Mouse (Mus musculus): ENCODE measurements around the gene Cux1. TPM values are rescaled to one million over a fixed set of nuclear protein-coding genes. Genes with fewer than 3 reads are reported as not detected.

Gene Cux1
- polyA plus RNA-seq, 1 experiment from 2014 or later, result 131 TPM

GRCm38 (mm10) chr5:136489450-136489849 is 77.8 kb downstream of the Cux1 start:
- Histone ChIP-seq H3K4me3 (ENCODE audit: inconsistent target) (no peak overlapping the region), H3K79me2 (ENCODE audit: inconsistent target) (peaks cover 99% of the 10 kb centered on the region)
- WGBS (ENCODE audit: missing documents), result 88% methylated on average over 5 of the region's 5 CpGs

GRCm38 (mm10) chr5:136488721-136489120 is 78.6 kb downstream of the Cux1 start:
- no CpG with 5 or more reads among the region's 3 CpGs for WGBS (ENCODE audit: missing documents)
- Histone ChIP-seq H3K4me3 (ENCODE audit: inconsistent target) (no peak overlapping the region), H3K27ac (no peak overlapping the region), H3K36me3 (ENCODE audit: inconsistent target) (0 out of 2 replicates have a peak, but pooled peaks cover 10% of the 10 kb centered on the region), H3K79me2 (ENCODE audit: inconsistent target) (peaks cover 92% of the 10 kb centered on the region)

More at GRCm38 (mm10) chr5:136489450-136489849, 77.8 kb downstream of the Cux1 start:
- Histone ChIP-seq H3K36me3 (ENCODE audit: inconsistent target) (0 out of 2 replicates have a peak, but pooled peaks cover 10% of the 10 kb centered on the region), H3K27ac (no peak overlapping the region)

- 0 out of 2 replicates have a peak, but pooled peaks cover 10% of the 10 kb centered on the region for H3K36me3 ChIP-seq (ENCODE audit: inconsistent target)
- no peak overlapping the region for H3K27ac ChIP-seq
- peaks cover 87% of the 10 kb centered on the region for H3K79me2 ChIP-seq (ENCODE audit: inconsistent target)
- WGBS (ENCODE audit: missing documents), result 60% methylated on average over 1 of the region's 1 CpGs
- H3K4me3 ChIP-seq (ENCODE audit: inconsistent target), result no peak overlapping the region
Observed at GRCm38 (mm10) chr5:136488223-136488622, 79.1 kb downstream of the Cux1 start.

DNA sequence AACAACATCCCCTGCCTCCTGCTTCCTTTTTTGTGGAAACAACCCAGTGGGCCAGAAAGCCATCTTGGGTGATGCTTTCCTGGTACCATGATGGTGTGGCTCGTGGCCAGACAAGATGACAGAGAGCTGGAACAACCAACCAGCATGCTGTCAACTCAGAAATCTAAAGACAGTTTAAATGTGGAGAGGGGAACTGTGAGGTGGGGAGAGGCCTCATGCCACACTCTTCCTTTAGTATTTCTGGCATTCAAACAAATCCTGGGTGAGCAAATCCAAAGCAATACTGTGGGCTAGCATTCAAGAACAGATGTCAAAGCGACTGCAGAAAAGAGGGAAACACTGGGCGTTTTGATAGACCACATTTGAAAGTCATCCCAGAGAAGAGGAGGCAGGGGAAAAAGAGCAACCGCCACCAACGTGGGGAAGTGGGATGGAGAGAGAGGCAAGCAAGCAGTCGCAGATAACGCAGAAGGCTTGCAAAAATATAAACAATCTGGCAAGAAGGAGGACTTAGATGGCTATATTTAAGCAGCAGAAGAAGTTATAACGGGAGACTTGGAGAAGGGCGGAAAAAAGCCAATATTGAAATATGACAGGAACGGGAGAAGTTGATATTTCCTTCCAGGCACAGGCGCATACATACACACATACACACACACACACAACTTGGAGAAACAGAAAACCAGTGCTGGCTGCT is 79.7 kb downstream of the Cux1 start:
- H3K27ac ChIP-seq, result no peak overlapping the region

GRCm38 (mm10) chr5:136486401-136486800 is 80.9 kb downstream of the Cux1 start:
- H3K79me2 ChIP-seq (ENCODE audit: inconsistent target), result peaks cover 77% of the 10 kb centered on the region
- 0 out of 2 replicates have a peak, but pooled peaks cover 10% of the 10 kb centered on the region for H3K36me3 ChIP-seq (ENCODE audit: inconsistent target)
- H3K27ac ChIP-seq, result no peak overlapping the region
- 93% methylated on average over 3 of the region's 3 CpGs for WGBS (ENCODE audit: missing documents)
- no peak overlapping the region for H3K4me3 ChIP-seq (ENCODE audit: inconsistent target)

More for the DNA sequence above, 79.7 kb downstream of the Cux1 start:
- 44% methylated on average over 11 of the region's 11 CpGs for WGBS (ENCODE audit: missing documents)
- Histone ChIP-seq H3K4me3 (ENCODE audit: inconsistent target) (no peak overlapping the region), H3K79me2 (ENCODE audit: inconsistent target) (peaks cover 81% of the 10 kb centered on the region), H3K36me3 (ENCODE audit: inconsistent target) (0 out of 2 replicates have a peak, but pooled peaks cover 10% of the 10 kb centered on the region)

- 0 out of 2 replicates have a peak, but pooled peaks cover 10% of the 10 kb centered on the region for H3K36me3 ChIP-seq (ENCODE audit: inconsistent target)
- H3K4me3 ChIP-seq (ENCODE audit: inconsistent target), result no peak overlapping the region
- peaks cover 73% of the 10 kb centered on the region for H3K79me2 ChIP-seq (ENCODE audit: inconsistent target)
- 93% methylated on average over 6 of the region's 6 CpGs for WGBS (ENCODE audit: missing documents)
- H3K27ac ChIP-seq, result no peak overlapping the region
Observed at GRCm38 (mm10) chr5:136485397-136485796, 81.9 kb downstream of the Cux1 start.

DNA sequence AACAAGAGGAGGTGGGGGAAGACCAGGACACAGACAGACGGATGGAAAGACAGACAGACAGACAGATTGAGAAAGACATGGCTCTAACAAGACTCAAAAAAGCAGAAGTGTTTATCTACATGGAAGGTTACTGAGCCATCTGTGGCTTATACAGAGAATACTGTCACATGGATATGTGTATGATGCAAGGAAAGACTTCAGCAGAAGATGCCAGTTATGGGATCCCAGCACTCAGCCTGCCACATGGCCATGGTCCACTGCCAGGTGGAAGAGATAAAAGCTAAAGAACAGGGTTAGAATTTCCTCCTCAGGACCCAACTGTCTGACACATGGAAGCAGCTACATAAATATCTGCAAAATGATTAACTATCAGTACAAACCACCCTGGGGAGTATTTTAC is 84.9 kb downstream of the Cux1 start:
- WGBS (ENCODE audit: missing documents), result 0% methylated on average over 1 of the region's 1 CpGs
- 0 out of 2 replicates have a peak, but pooled peaks cover 10% of the 10 kb centered on the region for H3K36me3 ChIP-seq (ENCODE audit: inconsistent target)
- H3K79me2 ChIP-seq (ENCODE audit: inconsistent target), result peaks cover 67% of the 10 kb centered on the region
- no peak overlapping the region for H3K4me3 ChIP-seq (ENCODE audit: inconsistent target)
- peak overlapping the region; percentile 68 for H3K27ac ChIP-seq

DNA sequence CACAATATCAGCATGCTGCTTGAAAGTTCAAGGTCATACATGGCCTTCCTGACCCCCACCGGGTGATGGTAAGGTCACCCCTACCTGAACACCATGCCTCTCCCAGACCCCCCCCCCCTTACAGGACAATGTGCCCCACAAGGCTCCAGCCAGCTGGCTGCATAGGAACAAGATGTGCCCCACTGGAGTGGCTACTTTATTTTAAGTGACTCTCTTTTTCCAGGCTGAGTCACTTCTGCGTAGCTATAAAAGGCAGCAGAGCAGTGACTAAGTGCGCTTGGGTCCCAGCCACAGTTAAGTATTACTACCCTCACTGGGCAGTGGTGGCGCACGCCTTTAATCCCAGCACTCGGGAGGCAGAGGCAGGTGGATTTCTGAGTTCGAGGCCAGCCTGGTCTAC is 86.7 kb downstream of the Cux1 start:
- H3K4me3 ChIP-seq (ENCODE audit: inconsistent target), result no peak overlapping the region
- H3K36me3 ChIP-seq (ENCODE audit: inconsistent target), result 0 out of 2 replicates have a peak, but pooled peaks cover 8% of the 10 kb centered on the region
- peak overlapping the region; percentile 68 for H3K27ac ChIP-seq
- peaks cover 67% of the 10 kb centered on the region for H3K79me2 ChIP-seq (ENCODE audit: inconsistent target)
- WGBS (ENCODE audit: missing documents), result 64% methylated on average over 7 of the region's 7 CpGs

- 0 out of 2 replicates have a peak, but pooled peaks cover under 1% of the 10 kb centered on the region for H3K36me3 ChIP-seq (ENCODE audit: inconsistent target)
- H3K79me2 ChIP-seq (ENCODE audit: inconsistent target), result peaks cover 66% of the 10 kb centered on the region
- no peak overlapping the region for H3K4me3 ChIP-seq (ENCODE audit: inconsistent target)
- 42% methylated on average over 4 of the region's 4 CpGs for WGBS (ENCODE audit: missing documents)
- peak overlapping the region; percentile 68 for H3K27ac ChIP-seq
Observed at GRCm38 (mm10) chr5:136479801-136480200, 87.5 kb downstream of the Cux1 start.

DNA sequence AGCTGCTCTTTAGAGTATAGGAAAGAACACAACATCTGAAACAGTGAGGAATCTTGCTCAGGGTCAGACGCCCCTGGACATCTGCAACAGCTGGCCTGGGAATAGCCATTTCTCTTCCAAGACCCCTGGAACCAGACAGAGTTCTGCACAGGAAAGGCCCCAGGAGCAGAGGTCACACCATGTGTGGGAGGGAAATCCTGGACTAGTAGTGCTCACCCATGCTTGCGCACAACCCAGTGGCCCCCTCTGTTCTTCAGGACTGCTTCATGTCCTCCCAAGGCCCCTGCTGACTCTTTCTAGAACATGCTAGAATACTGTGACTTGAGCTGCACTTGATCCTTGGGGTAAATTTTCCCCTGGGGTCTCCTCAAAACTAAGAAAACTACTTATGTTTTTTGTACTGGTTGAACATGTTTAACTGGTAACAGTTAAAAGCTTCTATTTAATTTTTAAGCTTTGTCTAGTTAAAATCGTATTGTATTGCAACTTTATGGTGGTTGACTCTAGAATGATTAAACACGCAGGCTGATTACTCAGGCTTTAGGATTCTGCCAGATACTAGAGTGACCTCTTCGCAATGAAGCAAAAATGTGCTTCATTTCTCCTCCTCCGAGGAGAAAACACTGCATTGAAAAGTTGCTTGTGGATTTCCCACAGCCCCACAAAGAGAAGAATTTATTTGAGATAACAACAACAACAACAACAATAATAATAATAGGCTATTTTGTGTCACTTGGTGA is 88.1 kb downstream of the Cux1 start:
- Histone ChIP-seq H3K4me3 (ENCODE audit: inconsistent target) (no peak overlapping the region), H3K27ac (peak overlapping the region; percentile 68), H3K36me3 (ENCODE audit: inconsistent target) (no peaks in the 10 kb centered on the region), H3K79me2 (ENCODE audit: inconsistent target) (peaks cover 67% of the 10 kb centered on the region)
- 97% methylated on average over 6 of the region's 6 CpGs for WGBS (ENCODE audit: missing documents)

DNA sequence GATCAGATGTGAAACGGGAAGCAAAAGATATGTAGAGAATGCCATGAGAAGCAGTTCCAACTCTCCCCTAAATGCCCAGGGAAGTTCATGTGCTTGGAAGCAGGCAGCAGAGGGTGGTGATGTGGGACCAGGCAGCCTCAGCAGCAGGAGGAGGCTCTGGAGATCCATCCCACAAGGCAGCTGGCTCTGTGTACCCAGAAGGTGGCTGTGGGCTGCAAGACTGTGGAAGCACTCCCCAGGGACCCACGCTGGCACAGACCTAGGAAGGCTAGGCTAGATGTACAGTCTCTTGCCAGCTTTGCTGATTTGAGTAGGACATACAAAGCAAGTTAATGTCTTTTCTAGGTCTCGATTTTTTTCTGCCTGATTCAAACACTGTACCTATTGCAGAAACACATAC is 91.0 kb downstream of the Cux1 start:
- 88% methylated on average over 3 of the region's 3 CpGs for WGBS (ENCODE audit: missing documents)
- H3K27ac ChIP-seq, result no peak overlapping the region
- no peak overlapping the region for H3K4me3 ChIP-seq (ENCODE audit: inconsistent target)
- H3K36me3 ChIP-seq (ENCODE audit: inconsistent target), result no peaks in the 10 kb centered on the region
- H3K79me2 ChIP-seq (ENCODE audit: inconsistent target), result peaks cover 84% of the 10 kb centered on the region

DNA sequence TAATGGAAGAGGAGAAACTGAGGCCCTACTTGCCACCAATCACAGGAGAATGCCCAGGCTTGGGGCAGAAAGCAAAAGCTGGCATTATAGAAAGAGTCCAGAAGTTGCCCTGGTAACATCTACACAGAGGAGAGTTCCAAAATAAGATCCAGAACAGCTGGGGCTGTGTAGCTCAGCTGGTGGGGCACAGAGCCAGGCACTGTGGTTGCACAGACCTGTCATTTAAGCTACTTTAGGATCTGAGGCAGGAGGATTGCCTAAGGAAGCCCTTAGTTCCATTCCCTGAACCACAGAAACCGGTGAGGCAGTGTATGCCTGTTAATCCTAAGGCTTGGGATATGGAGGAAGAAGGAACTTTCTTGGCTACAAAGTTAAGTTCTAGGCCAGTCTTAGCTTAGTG is 92.1 kb downstream of the Cux1 start:
- WGBS (ENCODE audit: missing documents), result 83% methylated on average over 1 of the region's 1 CpGs
- H3K4me3 ChIP-seq (ENCODE audit: inconsistent target), result no peak overlapping the region
- H3K36me3 ChIP-seq (ENCODE audit: inconsistent target), result no peaks in the 10 kb centered on the region
- H3K27ac ChIP-seq, result no peak overlapping the region
- H3K79me2 ChIP-seq (ENCODE audit: inconsistent target), result peaks cover 80% of the 10 kb centered on the region

GRCm38 (mm10) chr5:136474086-136474485 is 93.2 kb downstream of the Cux1 start:
- 100% methylated on average over 3 of the region's 3 CpGs for WGBS (ENCODE audit: missing documents)
- Histone ChIP-seq H3K79me2 (ENCODE audit: inconsistent target) (peaks cover 76% of the 10 kb centered on the region), H3K4me3 (ENCODE audit: inconsistent target) (no peak overlapping the region), H3K27ac (no peak overlapping the region), H3K36me3 (ENCODE audit: inconsistent target) (no peaks in the 10 kb centered on the region)

DNA sequence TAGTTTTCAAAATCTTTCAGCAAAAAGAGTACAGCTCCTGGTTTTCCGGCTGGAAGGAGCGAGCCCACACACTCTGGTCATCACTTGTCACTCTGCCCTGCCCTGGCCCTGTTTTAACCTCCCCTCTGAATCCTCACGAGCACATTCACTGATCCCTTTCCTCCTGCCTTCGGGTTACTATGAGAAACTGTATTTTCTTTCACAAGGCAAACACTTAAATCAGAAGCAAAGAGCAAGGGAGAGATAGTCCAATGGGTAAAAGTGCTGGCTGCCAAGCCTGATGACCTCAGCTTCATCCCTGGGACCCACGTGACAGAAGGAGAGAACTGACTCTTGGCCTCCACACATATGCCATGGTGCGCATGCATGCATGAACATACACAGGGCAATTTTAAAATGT is 94.0 kb downstream of the Cux1 start:
- WGBS (ENCODE audit: missing documents), result 94% methylated on average over 6 of the region's 6 CpGs
- Histone ChIP-seq H3K4me3 (ENCODE audit: inconsistent target) (no peak overlapping the region), H3K27ac (no peak overlapping the region), H3K36me3 (ENCODE audit: inconsistent target) (no peaks in the 10 kb centered on the region), H3K79me2 (ENCODE audit: inconsistent target) (peaks cover 76% of the 10 kb centered on the region)

DNA sequence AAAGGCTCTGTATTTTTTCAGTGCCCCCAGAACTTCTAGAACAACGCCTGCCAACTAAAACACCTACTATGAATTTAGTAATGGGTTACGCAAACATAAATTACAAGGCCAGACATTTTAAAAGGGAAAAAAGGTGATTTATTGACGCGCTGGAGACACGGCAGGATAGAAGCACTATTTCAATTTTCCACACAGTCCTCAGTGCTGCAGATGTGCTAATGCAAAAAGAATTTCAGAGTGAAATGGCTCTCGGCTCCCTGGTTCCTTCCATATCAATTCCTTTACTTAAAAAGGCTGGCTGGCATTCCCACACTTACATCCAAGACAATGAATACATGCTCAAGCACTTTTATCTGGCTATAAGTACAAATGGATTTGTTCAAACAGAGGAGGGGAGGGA is 94.4 kb downstream of the Cux1 start:
- no peak overlapping the region for H3K4me3 ChIP-seq (ENCODE audit: inconsistent target)
- peaks cover 76% of the 10 kb centered on the region for H3K79me2 ChIP-seq (ENCODE audit: inconsistent target)
- H3K36me3 ChIP-seq (ENCODE audit: inconsistent target), result no peaks in the 10 kb centered on the region
- 90% methylated on average over 6 of the region's 6 CpGs for WGBS (ENCODE audit: missing documents)
- no peak overlapping the region for H3K27ac ChIP-seq

All from macrophage (primary cell).